Mouse (Mus musculus): Measurements from ENCODE around the gene Cenpk. TPM values are rescaled to one million over a fixed set of nuclear protein-coding genes. Genes with fewer than 3 reads are reported as not detected.
"Not testable (repeated sequence)": the region's sequence is repeated elsewhere in the genome, so short reads cannot be mapped to it uniquely, and the experiment has no call there.

The Cenpk gene
- 16.6 and 18.6 TPM in 2 replicates for polyA plus RNA-seq (2015; fragmentation: Nextera tagmentation; extraction: Ambion mirVana)

DNA sequence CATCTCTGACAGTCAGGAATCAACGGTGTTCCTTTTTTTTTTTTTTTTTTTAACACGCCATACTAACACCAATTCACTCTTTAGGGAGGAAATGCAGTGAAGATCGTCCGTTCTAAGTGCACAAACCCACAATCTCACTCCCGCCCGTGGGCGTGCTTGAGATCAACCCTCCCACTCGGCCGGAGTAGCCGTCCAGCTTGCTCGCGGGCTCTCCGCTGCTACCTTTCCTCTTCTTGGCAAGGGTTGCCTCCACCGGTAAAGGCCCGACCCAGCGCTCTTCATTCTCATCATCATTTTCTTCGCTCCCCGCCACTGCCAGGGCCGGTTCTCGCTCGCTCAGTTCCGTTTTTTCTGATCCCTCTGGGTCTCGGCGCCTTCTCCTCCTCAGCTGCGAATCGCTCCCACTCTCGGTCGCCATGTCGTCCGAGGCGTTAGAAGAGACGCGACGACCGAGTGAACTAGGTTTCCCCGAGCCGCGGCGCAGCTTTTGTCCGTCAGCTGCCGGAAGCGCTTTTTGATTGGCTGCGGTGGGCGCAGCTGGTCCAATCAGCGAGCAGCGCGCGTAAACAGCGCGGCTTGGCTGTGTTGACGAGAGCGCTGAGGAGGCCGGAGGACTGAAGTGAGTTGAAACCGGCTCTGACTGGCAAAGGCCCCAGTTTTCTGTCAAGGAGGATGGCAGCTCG is at the start of gene Cenpk, which contains the start of gene Ppwd1:
TSS of gene Cenpk (plus strand) at position 228 of the 683 bp plus-strand sequence.
TSS of gene Ppwd1 (minus strand) at position 460 of the 683 bp plus-strand sequence.
- WGBS, result under 1% methylated on average over 55 of the region's 55 CpGs
- H3K4me2 ChIP-seq, result peak within 1 kb of the TSS; percentile 73
- ATAC-seq (ENCODE audit: low FRiP score), result peak; percentile 100

GRCm38 (mm10) chr13:104178650-104179121 is 49.7 kb upstream of the Cenpk start, which contains the start of gene Trim23:
Gene Trim23, plus strand, starts transcription at chr13:104178797.
- H3K27ac ChIP-seq, result peak within 1 kb of the TSS; percentile 88
- H3K36me3 ChIP-seq, result peaks cover 12% of the 10 kb centered on the region
- peak within 1 kb of the TSS; percentile 89 for H3K4me3 ChIP-seq
- no peaks in the 10 kb centered on the region for H3K27me3 ChIP-seq
- ATAC-seq (ENCODE audit: low FRiP score), result peak; percentile 99
- no peaks in the 10 kb centered on the region for H3K9me3 ChIP-seq
- H3K4me2 ChIP-seq, result peak within 1 kb of the TSS; percentile 87
- peaks cover 18% of the 10 kb centered on the region for H3K4me1 ChIP-seq (replicated peaks)
- H3K9ac ChIP-seq, result peak within 1 kb of the TSS; percentile 93
- under 1% methylated on average over 38 of the region's 38 CpGs for WGBS

More for the DNA sequence above, at the start of gene Cenpk, which contains the start of gene Ppwd1:
- Histone ChIP-seq H3K9ac (peak within 1 kb of the TSS; percentile 86), H3K4me1 (replicated peaks) (peaks cover 16% of the 10 kb centered on the region), H3K27ac (peak within 1 kb of the TSS; percentile 94), H3K9me3 (no peaks in the 10 kb centered on the region), H3K27me3 (no peaks in the 10 kb centered on the region), H3K4me3 (peak within 1 kb of the TSS; percentile 74), H3K36me3 (no peaks in the 10 kb centered on the region)

DNA sequence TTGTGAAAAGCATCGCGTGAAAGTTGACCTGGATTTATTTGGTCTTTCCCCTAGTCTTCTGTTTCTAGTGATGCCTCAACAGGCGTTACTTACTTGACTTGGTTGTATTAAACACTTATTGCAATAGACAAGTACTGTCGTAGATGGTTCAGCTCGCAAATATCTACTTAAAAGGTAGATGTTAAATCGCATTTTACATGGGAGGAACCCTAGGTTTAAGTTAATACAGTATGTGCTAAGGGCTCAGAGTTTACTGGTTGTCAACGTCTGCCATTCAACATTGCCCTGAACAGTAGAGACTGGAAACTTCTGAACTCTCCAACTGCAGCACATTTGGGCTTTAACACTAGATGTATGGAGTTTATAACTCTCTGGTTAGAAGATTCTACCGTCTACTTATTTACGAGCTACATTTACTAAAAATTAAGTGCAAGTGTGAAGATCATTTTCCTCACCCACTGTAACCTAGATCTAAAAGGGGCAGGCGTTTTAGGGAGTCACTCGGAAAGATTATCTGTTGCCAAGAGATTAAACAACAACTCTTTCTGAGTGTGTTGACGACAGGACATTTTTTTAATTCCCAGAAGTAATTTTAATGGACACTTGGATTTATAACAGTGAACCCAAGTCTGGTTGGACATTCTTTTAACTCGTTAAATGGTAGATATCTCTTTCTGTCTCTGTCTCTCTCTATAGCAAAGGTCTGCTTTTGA is 49.1 kb upstream of the Cenpk start:
- WGBS, result 25% methylated on average over 13 of the region's 13 CpGs
- Histone ChIP-seq H3K27ac (peak overlapping the region; percentile 88), H3K4me2 (peak overlapping the region; percentile 73), H3K4me1 (replicated peaks) (peaks cover 15% of the 10 kb centered on the region), H3K4me3 (peak overlapping the region; percentile 89), H3K9ac (peak overlapping the region; percentile 93), H3K9me3 (no peaks in the 10 kb centered on the region), H3K27me3 (no peaks in the 10 kb centered on the region), H3K36me3 (peaks cover 17% of the 10 kb centered on the region)
- peak; percentile 8 for ATAC-seq (ENCODE audit: low FRiP score)

- WGBS, result 95% methylated on average over 4 of the region's 4 CpGs
- Histone ChIP-seq H3K27me3 (no peaks in the 10 kb centered on the region), H3K4me2 (no peak overlapping the region), H3K9me3 (no peaks in the 10 kb centered on the region), H3K4me3 (no peak overlapping the region), H3K9ac (no peak overlapping the region), H3K36me3 (peaks cover 41% of the 10 kb centered on the region), H3K4me1 (replicated peaks) (no peaks in the 10 kb centered on the region), H3K27ac (no peak overlapping the region)
- ATAC-seq (ENCODE audit: low FRiP score), result no peak
Observed at GRCm38 (mm10) chr13:104187357-104187756, 41.1 kb upstream of the Cenpk start.

GRCm38 (mm10) chr13:104195891-104196290 is 32.5 kb upstream of the Cenpk start:
- ATAC-seq (ENCODE audit: low FRiP score); H3K4me3 ChIP-seq; H3K9me3 ChIP-seq; H3K4me1 ChIP-seq (replicated peaks); H3K27ac ChIP-seq; H3K27me3 ChIP-seq; H3K9ac ChIP-seq; H3K4me2 ChIP-seq: not testable (repeated sequence)
- H3K36me3 ChIP-seq, result peaks cover 45% of the 10 kb centered on the region

- H3K4me2 ChIP-seq, result no peak overlapping the region
- H3K4me1 ChIP-seq (replicated peaks), result no peaks in the 10 kb centered on the region
- WGBS, result 82% methylated on average over 1 of the region's 1 CpGs
- no peaks in the 10 kb centered on the region for H3K9me3 ChIP-seq
- no peak overlapping the region for H3K9ac ChIP-seq
- H3K36me3 ChIP-seq, result peaks cover 28% of the 10 kb centered on the region
- H3K27ac ChIP-seq, result no peak overlapping the region
- no peak for ATAC-seq (ENCODE audit: low FRiP score)
- H3K4me3 ChIP-seq, result no peak overlapping the region
- H3K27me3 ChIP-seq, result no peaks in the 10 kb centered on the region
Observed at GRCm38 (mm10) chr13:104204313-104204712, 24.1 kb upstream of the Cenpk start.

- no peaks in the 10 kb centered on the region for H3K9me3 ChIP-seq
- H3K4me1 ChIP-seq (replicated peaks), result peaks cover 16% of the 10 kb centered on the region
- WGBS, result 85% methylated on average over 3 of the region's 3 CpGs
- H3K27ac ChIP-seq, result no peak overlapping the region
- H3K4me3 ChIP-seq, result peak overlapping the region; percentile 74
- ATAC-seq (ENCODE audit: low FRiP score), result no peak
- H3K9ac ChIP-seq, result peak overlapping the region; percentile 86
- no peaks in the 10 kb centered on the region for H3K36me3 ChIP-seq
- no peaks in the 10 kb centered on the region for H3K27me3 ChIP-seq
- peak overlapping the region; percentile 70 for H3K4me2 ChIP-seq
Observed at GRCm38 (mm10) chr13:104227478-104227877, 933 bp upstream of the Cenpk start.

GRCm38 (mm10) chr13:104229181-104229580 is 770 bp downstream of the Cenpk start:
- H3K27me3 ChIP-seq, result no peaks in the 10 kb centered on the region
- H3K9ac ChIP-seq, result peak overlapping the region; percentile 67
- no peak overlapping the region for H3K27ac ChIP-seq
- H3K36me3 ChIP-seq, result no peaks in the 10 kb centered on the region
- H3K4me2 ChIP-seq, result peak overlapping the region; percentile 73
- ATAC-seq (ENCODE audit: low FRiP score), result 0 out of 2 replicates have a peak, but pooled peaks have one; percentile 24
- H3K4me1 ChIP-seq (replicated peaks), result peaks cover 16% of the 10 kb centered on the region
- 8% methylated on average over 15 of the region's 15 CpGs for WGBS
- H3K9me3 ChIP-seq, result no peaks in the 10 kb centered on the region
- peak overlapping the region; percentile 74 for H3K4me3 ChIP-seq

- ATAC-seq (ENCODE audit: low FRiP score), result no peak
- no peaks in the 10 kb centered on the region for H3K9me3 ChIP-seq
- H3K27ac ChIP-seq, result no peak overlapping the region
- H3K27me3 ChIP-seq, result no peaks in the 10 kb centered on the region
- no peak overlapping the region for H3K4me2 ChIP-seq
- 92% methylated on average over 3 of the region's 3 CpGs for WGBS
- no peak overlapping the region for H3K9ac ChIP-seq
- no peak overlapping the region for H3K4me3 ChIP-seq
- H3K36me3 ChIP-seq, result no peaks in the 10 kb centered on the region
- H3K4me1 ChIP-seq (replicated peaks), result no peaks in the 10 kb centered on the region
Observed at GRCm38 (mm10) chr13:104258997-104259396, 30.6 kb downstream of the Cenpk start.

- H3K27me3 ChIP-seq, result no peaks in the 10 kb centered on the region
- H3K4me3 ChIP-seq, result no peak overlapping the region
- no peaks in the 10 kb centered on the region for H3K36me3 ChIP-seq
- no peaks in the 10 kb centered on the region for H3K9me3 ChIP-seq
- peaks cover 29% of the 10 kb centered on the region for H3K4me1 ChIP-seq (replicated peaks)
- peak overlapping the region; percentile 67; the same call in 1 of the 2 replicates for H3K4me2 ChIP-seq
- H3K27ac ChIP-seq, result no peak overlapping the region
- no peak for ATAC-seq (ENCODE audit: low FRiP score)
- 0% methylated on average over 2 of the region's 2 CpGs for WGBS
- no peak overlapping the region for H3K9ac ChIP-seq
Observed at GRCm38 (mm10) chr13:104285031-104285431, 56.6 kb downstream of the Cenpk start.

DNA sequence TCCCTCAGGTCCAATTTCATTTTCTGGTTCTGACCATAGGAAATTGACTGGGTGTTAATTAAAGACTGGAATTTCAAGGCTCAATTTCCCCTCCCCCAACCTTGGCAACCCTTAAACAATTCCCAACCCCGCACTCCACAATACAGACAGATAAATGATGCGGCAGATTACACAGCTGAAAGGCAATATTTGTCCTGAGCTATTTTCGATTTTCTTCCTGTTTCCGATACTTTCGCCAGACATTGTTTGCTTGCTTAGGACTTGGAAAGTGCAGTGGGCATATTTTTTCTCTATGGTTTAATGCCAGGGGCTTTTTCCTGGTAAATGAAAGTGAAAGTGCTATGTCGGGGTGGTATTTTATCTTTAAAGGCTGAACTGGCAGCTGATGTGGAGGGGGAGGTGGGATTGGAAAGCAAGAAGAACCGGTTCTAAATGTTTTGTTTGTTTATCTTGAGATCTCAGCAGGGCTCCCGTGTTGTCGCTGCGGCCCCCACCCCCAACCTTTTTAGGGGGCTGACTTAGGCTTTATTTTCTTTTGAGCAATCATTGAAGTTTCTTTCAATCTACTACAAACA is 57.4 kb downstream of the Cenpk start:
- no peaks in the 10 kb centered on the region for H3K36me3 ChIP-seq
- H3K4me3 ChIP-seq, result peak overlapping the region; percentile 41
- H3K27me3 ChIP-seq, result no peaks in the 10 kb centered on the region
- H3K9ac ChIP-seq, result peak overlapping the region; percentile 62
- WGBS, result 0% methylated on average over 10 of the region's 10 CpGs
- H3K9me3 ChIP-seq, result no peaks in the 10 kb centered on the region
- ATAC-seq (ENCODE audit: low FRiP score), result 0 out of 2 replicates have a peak, but pooled peaks have one; percentile 30
- peak overlapping the region; percentile 67 for H3K4me2 ChIP-seq
- H3K4me1 ChIP-seq (replicated peaks), result peaks cover 29% of the 10 kb centered on the region
- H3K27ac ChIP-seq, result peak overlapping the region; percentile 49; the same call in 1 of the 2 replicates

DNA sequence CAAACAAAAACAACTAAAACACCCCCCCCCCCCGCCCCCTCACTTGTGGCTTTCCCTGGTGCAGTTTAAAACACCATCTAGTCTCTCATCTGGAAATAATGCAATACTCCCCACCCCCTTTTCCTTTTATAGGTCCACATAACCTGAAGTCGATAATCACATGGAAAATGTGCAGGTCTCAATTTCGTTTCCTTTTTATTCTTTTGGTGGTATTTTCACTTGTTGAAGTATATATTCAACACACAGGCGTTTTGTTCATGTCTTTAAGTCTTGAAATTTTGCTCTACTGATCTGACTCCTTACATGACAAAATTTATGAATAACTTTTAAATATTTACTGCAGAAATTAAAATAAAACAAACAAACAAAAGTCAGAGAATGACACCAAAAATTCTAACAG is 57.9 kb downstream of the Cenpk start:
- WGBS, result 2% methylated on average over 4 of the region's 4 CpGs
- peak overlapping the region; percentile 62; the same call in 1 of the 2 replicates for H3K9ac ChIP-seq
- H3K27me3 ChIP-seq, result no peaks in the 10 kb centered on the region
- H3K4me3 ChIP-seq, result peak overlapping the region; percentile 41
- peak; percentile 3; the same call in 1 of the 2 replicates for ATAC-seq (ENCODE audit: low FRiP score)
- peak overlapping the region; percentile 58; the same call in 1 of the 2 replicates for H3K27ac ChIP-seq
- no peaks in the 10 kb centered on the region for H3K9me3 ChIP-seq
- peaks cover 29% of the 10 kb centered on the region for H3K4me1 ChIP-seq (replicated peaks)
- no peaks in the 10 kb centered on the region for H3K36me3 ChIP-seq
- H3K4me2 ChIP-seq, result peak overlapping the region; percentile 67
